Mouse (Mus musculus) cerebellum, postnatal 14 days (tissue): ENCODE data around the gene Mtf1.

Source experiments
- DNase-seq, 2 experiments: peaks; one replicate each; pipeline ENCODE4 v3.0.0; 2021; ENCODE audit warnings: mixed read lengths in 2 of 2

The Mtf1 gene

DNA sequence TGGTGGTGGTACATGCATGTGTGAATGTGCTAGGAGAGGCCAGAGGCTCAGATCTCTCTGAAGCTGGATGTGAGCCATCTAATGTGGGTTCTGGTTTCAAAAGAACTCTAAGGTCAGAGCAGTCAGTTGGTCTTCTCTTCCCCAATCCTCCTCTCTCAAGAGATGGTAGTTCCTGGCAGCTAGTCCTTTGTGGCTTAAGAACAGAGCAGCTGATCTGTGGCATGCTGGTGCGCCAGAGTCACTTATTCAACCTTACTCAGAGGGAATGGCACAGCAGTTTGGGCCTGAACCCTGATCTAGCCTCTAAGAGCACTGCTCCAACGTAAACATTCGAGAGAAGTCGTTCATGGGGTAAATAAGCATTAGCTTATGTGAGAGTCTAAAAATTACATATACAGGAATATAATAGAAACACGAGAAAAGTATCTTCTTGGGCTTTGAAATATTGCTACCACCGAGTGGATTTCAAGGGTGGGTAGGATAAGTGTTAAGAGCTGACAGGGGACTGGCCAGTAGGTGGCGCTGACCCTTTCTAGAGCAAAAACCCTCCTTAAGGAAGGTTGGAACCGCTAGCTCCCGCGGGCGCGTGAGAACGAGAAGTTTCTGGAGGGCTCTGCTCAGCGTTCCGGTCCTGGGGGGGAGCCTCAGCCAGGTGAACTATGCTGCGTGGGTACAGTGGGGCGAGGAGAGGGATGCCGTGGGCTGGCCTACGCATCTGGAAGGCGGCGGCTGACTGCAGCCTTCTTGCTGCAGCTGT lies at the start of gene Mtf1:
Gene Mtf1 (plus strand): TSS at position 553 of the 757 bp plus-strand sequence.
- DNase-seq, result peak; percentile 96 to 98

GRCm38 (mm10) chr4:124752281-124753199 lies 49.4 kb upstream of the Mtf1 start:
- peak in 1 of 2 experiments; percentile 22 for DNase-seq

DNA sequence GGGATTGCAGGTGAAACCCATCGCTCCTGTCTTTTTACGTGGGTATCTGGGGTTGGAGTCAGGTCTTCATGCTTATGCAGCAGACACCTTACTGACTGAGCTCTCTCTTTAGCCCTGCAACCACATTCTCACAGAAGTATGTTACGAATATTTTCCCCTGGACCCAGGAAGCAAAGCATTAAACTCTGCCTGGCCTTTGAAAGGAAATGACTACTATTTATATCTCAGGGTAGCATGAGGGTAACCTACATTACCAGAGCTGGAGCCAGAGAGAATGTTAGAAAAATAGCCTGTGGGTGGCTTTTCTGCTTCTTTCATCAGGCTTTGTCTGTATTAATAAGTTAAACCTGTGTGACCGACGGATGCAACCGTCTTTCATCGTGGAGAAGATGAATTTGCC lies 46.4 kb upstream of the Mtf1 start:
- no peak for DNase-seq

DNA sequence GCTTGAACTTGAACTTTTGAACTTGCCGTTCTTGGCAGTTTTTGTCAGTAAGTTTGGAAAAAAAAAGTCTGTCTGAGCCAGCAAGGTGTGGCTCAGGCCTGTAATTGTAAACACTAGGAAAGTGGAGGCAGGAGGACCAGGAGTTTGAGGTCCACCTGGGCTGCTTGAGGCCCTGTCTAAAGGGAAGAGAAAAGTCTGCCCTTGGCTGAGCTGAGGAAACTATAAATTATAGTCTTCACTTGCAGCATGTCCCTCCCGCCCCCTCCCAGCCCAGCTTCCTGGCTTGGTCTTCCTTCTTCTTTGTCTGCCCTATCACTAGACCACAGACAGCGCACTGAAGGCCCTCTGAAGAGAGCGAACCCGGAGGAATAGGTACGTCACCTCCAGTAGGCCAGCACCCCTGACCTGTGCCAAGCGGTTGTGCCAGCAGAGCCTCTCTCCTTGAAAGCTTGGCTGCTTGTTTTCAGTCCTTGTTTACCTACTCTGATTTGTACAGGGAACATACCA lies 42.5 kb upstream of the Mtf1 start:
- DNase-seq, result no peak

- DNase-seq, result no peak
Measured at GRCm38 (mm10) chr4:124761201-124761600, 40.7 kb upstream of the Mtf1 start.

GRCm38 (mm10) chr4:124762858-124763452 lies 38.9 kb upstream of the Mtf1 start:
- no peak for DNase-seq

DNA sequence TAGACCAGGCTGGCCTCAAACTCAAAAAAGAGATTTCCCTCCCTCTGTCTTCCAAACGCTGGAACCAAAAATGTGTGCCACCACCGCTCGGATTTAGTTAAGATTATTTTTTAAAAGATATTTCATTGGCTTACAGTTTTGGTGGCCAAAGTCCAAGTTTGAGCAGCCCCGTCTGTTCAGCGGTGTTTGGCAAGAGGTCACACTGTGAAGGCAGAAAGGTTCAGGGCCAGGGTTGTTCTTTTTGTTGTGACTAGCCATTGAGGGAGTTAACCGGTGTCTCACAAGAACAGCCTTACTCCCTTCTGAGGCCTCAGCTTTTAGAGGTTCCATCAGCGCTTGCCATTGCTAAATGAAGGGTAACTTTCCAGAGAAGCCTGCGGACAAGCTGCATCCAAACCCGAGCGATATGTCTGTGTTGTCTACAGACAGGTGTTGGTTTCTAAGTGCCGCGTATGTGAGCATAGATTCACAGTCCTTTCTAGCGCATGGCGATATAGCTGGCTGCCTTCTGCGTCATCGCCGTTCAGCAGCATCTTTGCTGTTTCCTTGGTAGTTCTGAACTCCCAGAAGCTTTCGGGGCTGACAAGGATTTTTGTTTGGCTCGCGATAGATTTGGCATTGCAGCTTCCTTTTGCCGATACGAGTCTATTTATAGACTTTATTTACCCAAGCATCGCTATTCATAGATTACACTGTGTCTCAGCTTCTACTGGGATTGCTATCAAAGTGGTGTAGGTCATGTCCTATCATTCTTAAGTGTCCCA lies 35.9 kb upstream of the Mtf1 start:
- DNase-seq, result no peak

DNA sequence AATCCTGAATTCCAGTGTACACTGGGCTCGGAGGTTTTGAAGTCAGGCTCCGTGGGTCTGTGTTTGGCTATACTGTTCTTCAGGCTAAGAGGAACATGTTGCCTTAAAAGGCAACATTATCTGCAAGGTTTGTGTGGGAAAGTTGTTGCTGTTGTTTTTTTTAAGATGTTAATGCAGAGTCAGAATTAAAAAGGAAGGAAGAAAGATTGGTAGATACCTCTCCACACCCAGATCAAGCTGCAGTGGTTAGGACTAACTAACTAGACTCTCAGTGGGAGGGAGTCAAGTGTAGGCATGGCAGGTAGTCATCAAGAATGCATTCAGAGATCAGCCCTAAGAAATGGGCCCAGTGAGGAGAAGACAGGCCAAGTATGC lies 35.4 kb upstream of the Mtf1 start:
- DNase-seq, result no peak

GRCm38 (mm10) chr4:124768963-124769591 lies 32.8 kb upstream of the Mtf1 start:
- DNase-seq, result no peak

DNA sequence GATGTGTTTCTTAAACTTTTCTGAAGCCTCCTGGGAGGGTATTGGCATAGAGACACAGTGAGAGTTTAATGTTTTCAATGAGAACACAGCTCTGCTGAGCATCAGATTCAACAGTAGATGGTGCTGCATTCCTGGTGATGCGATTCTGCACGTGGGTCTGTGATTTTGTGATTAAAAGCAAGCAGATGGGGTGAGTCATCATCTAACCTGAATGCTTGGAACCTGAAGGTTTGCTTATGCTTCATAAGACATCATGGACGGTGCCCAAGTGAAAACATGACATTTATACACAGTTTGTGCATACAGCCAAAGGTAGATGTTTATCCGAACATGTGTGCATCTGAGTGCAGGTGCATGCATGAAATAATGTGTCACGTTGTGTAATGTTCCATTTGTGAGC lies 31.3 kb upstream of the Mtf1 start:
- DNase-seq, result peak; percentile 38 to 41

DNA sequence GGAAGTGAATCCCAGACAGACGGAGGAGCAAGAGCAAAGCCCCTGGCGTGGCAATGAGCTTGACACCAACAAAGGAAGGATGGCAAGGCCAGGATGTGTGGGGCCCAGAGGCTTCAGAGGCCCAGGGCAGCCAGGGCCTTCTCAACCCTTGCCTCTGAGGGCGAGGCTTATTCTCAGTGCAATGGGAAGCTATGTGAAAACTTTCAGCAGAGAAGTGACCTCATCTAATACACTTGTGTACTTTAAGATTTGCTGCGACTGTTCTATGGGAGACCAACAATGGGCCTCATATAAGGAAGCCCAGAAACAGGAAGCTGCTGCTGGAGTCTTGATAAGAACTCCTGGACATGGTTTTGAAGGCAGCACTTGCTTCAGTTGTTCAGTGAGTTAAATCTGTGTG lies 29.8 kb upstream of the Mtf1 start:
- DNase-seq, result no peak

GRCm38 (mm10) chr4:124773449-124773848 lies 28.5 kb upstream of the Mtf1 start:
- DNase-seq, result no peak

- DNase-seq, result no peak
Measured at GRCm38 (mm10) chr4:124773995-124774394, 27.9 kb upstream of the Mtf1 start.

DNA sequence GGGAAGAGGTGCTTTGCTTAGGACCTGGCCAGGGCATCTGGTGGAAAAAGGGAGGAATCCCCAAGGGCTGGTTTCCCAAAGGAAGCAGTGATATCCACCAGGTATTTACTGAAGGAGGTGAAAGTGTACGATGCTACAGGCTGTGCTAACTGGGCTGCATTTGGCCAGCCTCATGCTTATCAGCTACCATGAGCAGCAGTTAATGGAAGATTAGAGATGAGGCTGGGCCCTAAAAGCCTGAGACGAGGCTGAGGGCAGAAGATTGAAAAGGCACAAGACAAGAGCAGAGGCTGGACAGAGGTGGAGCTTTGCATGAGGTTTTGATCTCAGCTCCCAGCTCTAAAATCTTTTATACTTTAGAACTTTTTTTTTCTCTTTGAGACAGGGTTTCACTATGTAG lies 27.5 kb upstream of the Mtf1 start:
- no peak for DNase-seq

DNA sequence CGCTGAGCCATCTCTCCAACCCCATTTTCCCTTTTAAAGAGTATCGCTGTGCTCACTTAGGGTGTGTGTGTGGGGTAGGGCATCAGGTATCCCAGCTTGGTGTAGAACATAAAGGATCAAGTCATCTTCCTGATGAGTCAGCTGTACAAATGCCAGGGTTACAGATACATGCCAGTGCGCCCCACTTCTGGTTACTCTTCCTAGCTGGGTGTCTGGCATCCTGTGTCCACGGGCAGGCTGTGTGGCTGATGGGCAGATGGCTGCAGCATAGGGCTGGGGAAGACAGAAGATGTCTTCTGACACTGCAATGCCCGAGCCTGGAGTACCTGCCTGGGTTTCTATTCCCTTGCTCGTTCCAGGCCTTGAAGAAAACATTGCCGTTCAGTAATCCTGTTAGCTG lies 20.5 kb upstream of the Mtf1 start:
- DNase-seq, result no peak

GRCm38 (mm10) chr4:124782395-124782794 lies 19.5 kb upstream of the Mtf1 start:
- no peak for DNase-seq

GRCm38 (mm10) chr4:124783937-124784336 lies 18.0 kb upstream of the Mtf1 start:
- no peak for DNase-seq

DNA sequence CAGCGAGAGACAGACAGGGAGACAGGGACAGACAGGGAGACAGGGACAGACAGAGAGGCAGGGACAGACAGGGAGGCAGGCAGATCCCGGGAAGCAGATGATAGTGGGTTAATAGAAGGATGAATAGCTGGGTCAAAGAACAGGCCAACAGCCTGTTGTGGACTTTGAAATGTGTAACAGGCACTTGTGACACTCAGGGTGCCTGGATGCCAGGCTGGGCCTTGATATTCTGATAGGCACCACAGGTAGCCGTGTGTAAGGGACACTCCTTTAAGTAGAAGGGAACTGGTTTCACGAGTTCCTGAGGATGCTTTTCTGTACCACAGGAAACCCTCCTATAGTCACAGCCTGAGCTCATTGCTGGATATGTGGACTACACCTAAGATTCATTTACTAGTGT lies 11.9 kb upstream of the Mtf1 start:
- DNase-seq, result no peak

DNA sequence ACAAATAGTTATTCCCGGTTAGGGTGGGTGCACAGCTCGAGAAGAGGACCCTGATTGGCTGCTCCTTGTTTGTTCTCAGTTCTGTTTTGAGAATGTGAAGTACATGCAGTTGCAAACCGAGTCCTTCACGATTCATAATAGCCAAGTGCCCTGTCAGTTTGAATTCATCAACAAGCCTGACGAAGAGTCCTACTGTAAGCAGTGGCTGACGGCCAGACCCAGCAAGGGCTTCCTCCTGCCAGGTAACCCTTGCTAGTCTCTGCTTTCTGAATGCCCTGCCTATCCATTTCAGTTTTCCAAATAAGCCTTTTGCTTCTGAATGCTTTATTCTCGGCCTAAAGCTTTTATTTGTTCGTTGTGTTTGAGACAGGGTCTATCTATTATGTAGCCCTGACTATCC lies 9.8 kb upstream of the Mtf1 start:
- peak; percentile 72 to 76 for DNase-seq

DNA sequence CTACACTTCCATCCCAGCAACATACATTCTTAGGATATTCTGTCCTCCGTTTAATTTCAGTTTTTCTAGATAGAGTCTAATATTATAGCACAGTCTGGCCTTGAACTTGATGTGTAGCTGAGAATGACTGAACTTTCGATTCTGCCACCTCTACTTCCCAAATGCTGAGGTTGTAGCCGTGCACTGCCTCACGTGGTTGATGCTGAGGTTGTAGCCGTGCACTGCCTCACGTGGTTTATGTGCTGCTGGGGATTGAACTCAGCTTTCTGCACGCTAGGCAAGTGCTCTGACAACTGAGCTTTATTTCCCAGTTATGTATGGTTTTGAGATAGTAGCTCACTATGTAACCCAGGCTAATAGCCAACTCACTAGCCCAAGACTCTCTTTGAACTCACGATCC lies 5.8 kb upstream of the Mtf1 start:
- DNase-seq, result no peak

- no peak for DNase-seq
Measured at GRCm38 (mm10) chr4:124796913-124797312, 5.0 kb upstream of the Mtf1 start.
